Comparison of ENCODE assay signal across 7 mouse cellular contexts in the genomic region with DNA sequence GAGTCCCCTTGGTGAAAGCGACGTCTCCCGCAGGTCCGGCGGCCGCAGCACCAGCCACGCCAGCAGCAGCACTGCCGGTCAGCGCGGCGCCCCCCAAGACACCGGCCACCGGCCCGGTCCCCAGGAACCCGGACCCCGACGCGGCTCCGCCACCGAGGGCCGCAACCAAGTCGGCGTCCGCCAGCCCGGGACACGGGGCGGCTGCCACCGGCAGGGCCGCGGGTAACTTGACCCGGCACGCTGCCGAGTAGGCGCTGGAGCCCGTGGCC. TPM values are rescaled to one million over a fixed set of nuclear protein-coding genes. Genes with fewer than 3 reads are reported as not detected.
DNase-seq lines count a peak whose midpoint lies in the region; ATAC-seq and TF ChIP-seq lines count a peak whose summit lies in the region.

No protein-coding gene starts in this region.

- H3K27me3 ChIP-seq in lung, embryonic 16.5 days (ENCODE audit: control insufficient read depth, insufficient read depth, low read depth, low read length) = no peaks in the 10 kb centered on the region
- no peaks in the 10 kb centered on the region for H3K27me3 ChIP-seq in forebrain, embryonic 10.5 days (ENCODE audit: poor library complexity, severe bottlenecking)
- no peaks in the 10 kb centered on the region for H3K27me3 ChIP-seq in intestine, embryonic 16.5 days (replicated peaks; ENCODE audit: control insufficient read depth, insufficient read depth, low read length)

- 1% methylated on average over 20 of the region's 35 CpGs for WGBS in lung, embryonic 16.5 days
- WGBS in forebrain, embryonic 10.5 days = 0% methylated on average over 34 of the region's 35 CpGs
- under 1% methylated on average over 34 of the region's 35 CpGs for WGBS in intestine, embryonic 16.5 days
- WGBS in olfactory bulb, adult 2 months = under 1% methylated on average over 33 of the region's 35 CpGs

- peak; percentile 5 for ATAC-seq in lung, embryonic 16.5 days (ENCODE audit: low read depth)
- peak; percentile 5; the same call in 1 of the 2 replicates for ATAC-seq in intestine, embryonic 16.5 days

- no peaks in the 10 kb centered on the region for H3K4me1 ChIP-seq in lung, embryonic 16.5 days (replicated peaks; ENCODE audit: control insufficient read depth, insufficient read depth, low read length)
- H3K4me1 ChIP-seq in forebrain, embryonic 10.5 days = peaks cover 11% of the 10 kb centered on the region
- no peaks in the 10 kb centered on the region for H3K4me1 ChIP-seq in intestine, embryonic 16.5 days (ENCODE audit: control insufficient read depth, insufficient read depth, low read length)
- H3K4me1 ChIP-seq in olfactory bulb, adult 2 months (ENCODE audit: control insufficient read depth, insufficient read depth, low read length) = no peaks in the 10 kb centered on the region

- H3K4me2 ChIP-seq in lung, embryonic 16.5 days (ENCODE audit: low read depth, low read length) = peak overlapping the region; percentile 64
- H3K4me2 ChIP-seq in intestine, embryonic 16.5 days (ENCODE audit: low read depth, low read length) = peak overlapping the region; percentile 57

- peak overlapping the region; percentile 92 for H3K4me3 ChIP-seq in lung, embryonic 16.5 days (ENCODE audit: low read length)
- H3K4me3 ChIP-seq in forebrain, embryonic 10.5 days = peak overlapping the region; percentile 96
- H3K4me3 ChIP-seq in intestine, embryonic 16.5 days (ENCODE audit: low read length) = peak overlapping the region; percentile 90
- peak overlapping the region; percentile 62 for H3K4me3 ChIP-seq in olfactory bulb, adult 2 months (ENCODE audit: insufficient read depth, low read depth, low read length)

- peak overlapping the region; percentile 100 for H3K27ac ChIP-seq in lung, embryonic 16.5 days (ENCODE audit: low read length)
- peak overlapping the region; percentile 99 for H3K27ac ChIP-seq in forebrain, embryonic 10.5 days
- H3K27ac ChIP-seq in intestine, embryonic 16.5 days (ENCODE audit: low read length) = peak overlapping the region; percentile 99
- peak overlapping the region; percentile 78 for H3K27ac ChIP-seq in olfactory bulb, adult 2 months (ENCODE audit: insufficient read depth, low read depth, low read length)

- no peak for TF ChIP-seq POLR2A in olfactory bulb, adult 2 months (IDR thresholded peaks at IDR 0.05; ENCODE audit: insufficient read depth, low read depth, low read length)

- intact Hi-C loops in left cerebral cortex, postnatal 25 days (cut with DNase I) = loop anchor here (2.0 to 10.0 kb wide), 3 partner anchors 22 to 1574 kb away; no protein-coding TSS in a partner anchor

- DNase-seq in lung, postnatal 4 days = no peak
- no peak for DNase-seq in forebrain, embryonic 10.5 days (ENCODE audit: extremely low spot score, low spot score)
- no peak for DNase-seq in left cerebral cortex, postnatal 25 days (ENCODE audit: low spot score in 2 of 2)
- DNase-seq in urinary bladder, postnatal 4 days (ENCODE audit: low spot score in 2 of 2) = no peak

- H3K9ac ChIP-seq in lung, embryonic 16.5 days (ENCODE audit: low read length) = peak overlapping the region; percentile 98
- peak overlapping the region; percentile 96 for H3K9ac ChIP-seq in intestine, embryonic 16.5 days (ENCODE audit: low read depth, low read length)

- no peaks in the 10 kb centered on the region for H3K36me3 ChIP-seq in lung, embryonic 16.5 days (ENCODE audit: control insufficient read depth, insufficient read depth, low read length)
- no peaks in the 10 kb centered on the region; the same call in 1 of the 2 replicates for H3K36me3 ChIP-seq in forebrain, embryonic 10.5 days (replicated peaks)
- H3K36me3 ChIP-seq in intestine, embryonic 16.5 days (ENCODE audit: control insufficient read depth, insufficient read depth, low read length) = no peaks in the 10 kb centered on the region

- no peaks in the 10 kb centered on the region for H3K9me3 ChIP-seq in lung, embryonic 16.5 days (ENCODE audit: control insufficient read depth, low read length)
- no peaks in the 10 kb centered on the region for H3K9me3 ChIP-seq in forebrain, embryonic 10.5 days
- no peaks in the 10 kb centered on the region for H3K9me3 ChIP-seq in intestine, embryonic 16.5 days (ENCODE audit: control insufficient read depth, low read length)

- TF ChIP-seq CTCF in olfactory bulb, adult 2 months (IDR thresholded peaks at IDR 0.05; ENCODE audit: insufficient read depth, low read depth, low read length) = no peak

RNA-seq across cellular contexts. Expression of a gene that starts 0.4 kb away (rescaled TPM):
- 42.8 and 45.8 TPM in 2 replicates for polyA plus RNA-seq in lung, embryonic 16.5 days (2015; fragmentation: Nextera tagmentation; extraction: Ambion mirVana)
- 47.3 and 48.8 TPM in 2 replicates for polyA plus RNA-seq in forebrain, embryonic 10.5 days (2016; fragmentation: Nextera tagmentation; extraction: Ambion mirVana)
- 25.6 and 25.9 TPM in 2 replicates for polyA plus RNA-seq in intestine, embryonic 16.5 days (2015; fragmentation: Nextera tagmentation; extraction: Ambion mirVana)
- polyA plus RNA-seq in olfactory bulb, adult 2 months (2012; ENCODE audit: insufficient read depth, insufficient read length, low replicate concordance, missing spikeins) = 280 TPM in 1 of 2 replicates, not detected in the other
- total RNA-seq in left cerebral cortex, postnatal 25 days (2021) = 10 to 100 TPM; 55.8 to 56.3 TPM
